Mouse (Mus musculus): ENCODE measurements around the gene Cdkn3. TPM values are rescaled to one million over a fixed set of nuclear protein-coding genes. Genes with fewer than 3 reads are reported as not detected.
"Not testable (repeated sequence)": the region's sequence is repeated elsewhere in the genome, so short reads cannot be mapped to it uniquely, and the experiment has no call there.

The Cdkn3 gene
- polyA plus RNA-seq, 1 experiment from 2014 or later: 108 TPM

DNA sequence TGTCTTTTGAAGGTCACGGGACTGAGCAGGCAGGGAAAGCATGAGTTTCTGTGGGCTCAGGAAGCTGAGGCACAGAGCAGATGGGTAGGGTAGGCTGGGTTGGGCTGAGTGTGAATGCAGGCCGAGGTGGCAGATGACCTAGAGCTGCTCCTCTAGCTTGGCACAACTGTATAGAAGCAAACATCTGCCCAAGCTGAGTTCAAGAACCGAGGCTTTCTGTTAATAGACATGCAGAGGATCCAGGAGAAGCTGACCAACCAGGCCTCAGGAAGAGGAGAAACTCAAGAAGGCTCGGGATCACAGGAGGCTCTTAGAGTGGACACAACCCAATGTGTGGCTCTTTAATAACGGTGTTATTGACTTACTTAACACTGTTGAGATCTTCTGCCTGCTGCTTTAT is 45.8 kb downstream of the Cdkn3 start:
- WGBS (ENCODE audit: insufficient replicate concordance): 71% methylated on average over 5 of the region's 5 CpGs
- ATAC-seq (ENCODE audit: insufficient read depth): no peak
- Histone ChIP-seq H3K36me3 (replicated peaks) (peaks cover 25% of the 10 kb centered on the region), H3K9me3 (replicated peaks) (no peaks in the 10 kb centered on the region), H3K27ac (replicated peaks) (no peak overlapping the region), H3K4me1 (replicated peaks) (peaks cover 4% of the 10 kb centered on the region), H3K9ac (no peak overlapping the region), H3K4me3 (replicated peaks) (no peak overlapping the region), H3K4me2 (no peak overlapping the region), H3K27me3 (no peaks in the 10 kb centered on the region)

DNA sequence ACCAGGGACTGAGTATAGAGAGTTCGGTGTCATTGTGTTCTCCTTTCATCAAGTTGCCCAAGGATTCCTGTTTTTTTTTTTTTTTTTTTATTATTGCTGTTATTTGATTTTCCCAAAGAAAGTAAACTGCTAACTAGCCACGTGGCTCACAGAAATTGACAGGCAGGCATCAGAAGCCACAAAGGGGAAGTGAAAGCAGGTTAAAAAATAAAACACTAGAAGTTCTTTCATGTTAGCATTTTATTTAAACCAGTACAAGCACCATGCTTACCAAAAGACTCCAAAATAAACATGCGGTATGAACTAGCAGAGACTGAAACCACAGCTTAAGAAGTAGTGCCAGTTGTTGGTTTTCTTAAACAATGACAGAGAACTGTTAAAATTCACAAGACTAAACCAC is 47.6 kb downstream of the Cdkn3 start:
- no peak overlapping the region for H3K27ac ChIP-seq (replicated peaks)
- no peak overlapping the region for H3K4me3 ChIP-seq (replicated peaks)
- H3K4me2 ChIP-seq: no peak overlapping the region
- peaks cover 39% of the 10 kb centered on the region for H3K36me3 ChIP-seq (replicated peaks)
- H3K9me3 ChIP-seq (replicated peaks): no peaks in the 10 kb centered on the region
- WGBS (ENCODE audit: insufficient replicate concordance): 48% methylated on average over 3 of the region's 3 CpGs
- no peak overlapping the region for H3K9ac ChIP-seq
- H3K27me3 ChIP-seq: no peaks in the 10 kb centered on the region
- H3K4me1 ChIP-seq (replicated peaks): no peaks in the 10 kb centered on the region
- ATAC-seq (ENCODE audit: insufficient read depth): no peak

DNA sequence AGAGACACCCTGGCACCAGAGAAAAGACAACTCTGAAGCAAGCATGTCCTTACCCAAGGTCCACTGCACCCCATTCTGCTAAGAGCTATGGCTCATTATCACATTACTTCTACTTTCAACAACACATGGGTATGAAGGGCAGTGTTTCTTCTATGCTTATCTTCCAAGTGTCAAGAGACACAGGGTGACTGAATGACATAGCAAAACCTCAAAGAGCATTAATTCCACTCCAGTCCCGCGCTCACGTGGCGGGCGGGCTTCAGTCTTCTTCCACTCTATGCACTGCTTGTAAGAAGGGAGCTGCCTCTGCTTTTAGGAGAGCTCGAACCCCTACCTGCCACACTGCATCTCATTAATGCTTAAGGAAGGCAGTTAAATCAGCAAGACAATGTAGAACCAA is 55.3 kb downstream of the Cdkn3 start:
- Histone ChIP-seq H3K9ac (no peak overlapping the region), H3K4me1 (replicated peaks) (peaks cover 47% of the 10 kb centered on the region), H3K27me3 (no peaks in the 10 kb centered on the region), H3K36me3 (replicated peaks) (peaks cover 60% of the 10 kb centered on the region), H3K27ac (replicated peaks) (peak overlapping the region; percentile 46), H3K4me2 (peak overlapping the region; percentile 38), H3K9me3 (replicated peaks) (no peaks in the 10 kb centered on the region), H3K4me3 (replicated peaks) (no peak overlapping the region)
- whole genome bisulfite sequencing (ENCODE audit: insufficient replicate concordance): 30% methylated on average over 6 of the region's 6 CpGs
- peak; percentile 84 for ATAC-seq (ENCODE audit: insufficient read depth)

DNA sequence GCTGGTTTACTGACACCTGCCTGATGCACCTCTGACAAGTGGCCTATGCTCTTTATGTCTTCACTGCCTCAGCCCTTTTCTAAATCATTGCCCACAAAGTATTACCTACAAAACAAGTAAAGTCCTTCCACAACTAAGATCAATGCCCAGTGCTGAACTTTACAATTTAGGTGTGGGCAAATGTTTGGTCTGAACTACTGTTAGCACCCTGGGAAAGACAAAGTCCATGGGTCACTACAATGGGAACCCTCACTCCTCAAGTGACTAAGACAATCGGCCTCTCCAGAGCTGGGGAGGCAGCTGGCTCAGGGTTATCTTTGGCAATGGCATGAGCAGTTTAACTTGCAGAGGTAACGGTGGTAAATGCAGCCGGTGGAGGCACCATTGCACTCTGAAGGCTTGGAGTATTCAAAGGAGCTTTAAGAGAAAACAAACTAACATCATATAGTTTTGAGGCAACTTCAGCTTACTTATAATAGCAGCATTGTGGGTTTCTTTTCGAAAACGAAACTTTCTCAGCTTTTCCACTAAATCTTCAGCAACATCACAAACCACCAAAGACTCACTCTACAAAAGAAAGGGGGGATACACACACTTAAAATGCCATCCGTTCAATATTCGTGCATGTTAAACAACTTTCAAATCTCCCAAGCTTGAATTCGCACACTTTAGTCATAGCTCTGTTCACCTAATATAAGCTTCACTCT is 56.7 kb downstream of the Cdkn3 start:
- WGBS (ENCODE audit: insufficient replicate concordance): 73% methylated on average over 8 of the region's 8 CpGs
- peaks cover 53% of the 10 kb centered on the region for H3K4me1 ChIP-seq (replicated peaks)

DNA sequence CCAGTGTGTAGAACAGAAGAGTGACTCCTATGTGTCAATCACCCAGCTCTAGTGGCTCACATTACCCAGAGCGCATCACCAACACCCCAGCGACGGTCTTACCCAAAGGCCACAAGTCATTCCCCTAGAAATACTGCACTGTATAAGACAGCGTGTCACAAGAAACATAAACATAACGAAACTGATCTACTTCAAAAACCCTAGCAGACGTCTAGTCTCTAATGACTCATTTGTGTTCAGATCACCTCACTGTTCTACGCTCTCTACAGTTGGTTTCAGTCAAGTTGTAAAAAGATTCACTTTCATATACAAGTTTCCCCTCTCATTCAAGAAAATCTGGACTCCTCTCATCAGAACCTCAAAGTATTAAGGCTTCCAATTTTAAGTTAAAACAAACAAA is 58.4 kb downstream of the Cdkn3 start:
- ATAC-seq (ENCODE audit: insufficient read depth): no peak
- peaks cover 59% of the 10 kb centered on the region for H3K4me1 ChIP-seq (replicated peaks)
- H3K36me3 ChIP-seq (replicated peaks): peaks cover 34% of the 10 kb centered on the region
- H3K27me3 ChIP-seq: no peaks in the 10 kb centered on the region
- no peak overlapping the region for H3K27ac ChIP-seq (replicated peaks)
- H3K9ac ChIP-seq: no peak overlapping the region
- WGBS (ENCODE audit: insufficient replicate concordance): 85% methylated on average over 7 of the region's 7 CpGs
- H3K4me3 ChIP-seq (replicated peaks): no peak overlapping the region
- H3K4me2 ChIP-seq: no peak overlapping the region
- H3K9me3 ChIP-seq (replicated peaks): no peaks in the 10 kb centered on the region

More for the DNA sequence above, 56.7 kb downstream of the Cdkn3 start:
- Histone ChIP-seq H3K36me3 (replicated peaks) (peaks cover 49% of the 10 kb centered on the region), H3K4me2 (no peak overlapping the region), H3K27ac (replicated peaks) (0 out of 2 replicates have a peak overlapping the region, but pooled peaks have one; percentile 38), H3K9me3 (replicated peaks) (no peaks in the 10 kb centered on the region), H3K4me3 (replicated peaks) (no peak overlapping the region), H3K9ac (no peak overlapping the region), H3K27me3 (no peaks in the 10 kb centered on the region)
- ATAC-seq (ENCODE audit: insufficient read depth): no peak

DNA sequence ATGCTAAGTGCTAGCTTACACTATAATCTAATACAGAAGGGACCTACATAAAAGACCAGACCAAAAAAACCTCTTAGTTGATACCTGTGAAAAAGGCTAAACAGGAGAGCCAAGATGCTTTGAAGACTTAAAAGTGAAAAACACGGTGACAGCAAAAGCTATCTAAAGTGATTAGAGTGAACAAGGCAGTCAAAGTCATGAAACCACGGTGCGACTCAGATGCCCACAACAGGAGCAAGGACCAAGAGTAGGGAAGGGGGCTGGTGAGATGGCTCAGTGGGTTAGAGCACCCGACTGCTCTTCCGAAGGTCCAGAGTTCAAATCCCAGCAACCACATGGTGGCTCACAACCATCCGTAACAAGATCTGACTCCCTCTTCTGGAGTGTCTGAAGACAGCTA is 59.6 kb downstream of the Cdkn3 start:
- WGBS (ENCODE audit: insufficient replicate concordance): 86% methylated on average over 5 of the region's 6 CpGs
- Histone ChIP-seq H3K4me1 (replicated peaks) (peaks cover 64% of the 10 kb centered on the region), H3K4me2 (peak overlapping the region; percentile 79; the same call in 1 of the 2 replicates), H3K36me3 (replicated peaks) (peaks cover 25% of the 10 kb centered on the region)
- H3K9ac ChIP-seq; ATAC-seq (ENCODE audit: insufficient read depth); H3K27me3 ChIP-seq; H3K27ac ChIP-seq (replicated peaks); H3K9me3 ChIP-seq (replicated peaks); H3K4me3 ChIP-seq (replicated peaks): not testable (repeated sequence)

Other genes starting within 250 kb of the Cdkn3 start
- 79.4 and 80.0 TPM in 2 replicates for gene Cnih1, start 27.9 kb downstream of the Cdkn3 start, polyA plus RNA-seq (2015; fragmentation: Nextera tagmentation; extraction: Ambion mirVana)
- gene Gmfb, start 61.7 kb downstream of the Cdkn3 start, polyA plus RNA-seq (2015; fragmentation: Nextera tagmentation; extraction: Ambion mirVana): 22.4 and 23.9 TPM in 2 replicates
- 17.7 and 18.7 TPM in 2 replicates for gene Cgrrf1, start 71.6 kb downstream of the Cdkn3 start, polyA plus RNA-seq (2015; fragmentation: Nextera tagmentation; extraction: Ambion mirVana)
- 0.59 and 0.60 TPM in 2 replicates for gene Samd4, start 122.3 kb downstream of the Cdkn3 start, polyA plus RNA-seq (2015; fragmentation: Nextera tagmentation; extraction: Ambion mirVana)